Mouse (Mus musculus) MEL (cell line): ENCODE measurements around the gene Pnpla3. TPM values are rescaled to one million over a fixed set of nuclear protein-coding genes. Genes with fewer than 3 reads are reported as not detected.

Source experiments
- DNase-seq: peaks from one replicate; pipeline ENCODE4 v3.0.0; 2011; ENCODE audit warnings: low read depth, low spot score
- H3K27ac ChIP-seq: 2 replicates; pipeline ENCODE4 v1.5.1; 2012; ENCODE audit warnings: low read depth, mild to moderate bottlenecking, control low read depth, low read length, moderate library complexity; ENCODE audit not compliant: control insufficient read depth
- H3K27me3 ChIP-seq, 2 experiments: fragments of 150-350 bp in 1 of 2; sonication (generic) in 1 of 2; 2 replicates each; pipeline ENCODE4 v1.6.1; 2012; ENCODE audit warnings: low read length in 2 of 2, mild to moderate bottlenecking in 2 of 2, improper control_type of control experiment in 1 of 2, moderate library complexity in 1 of 2; ENCODE audit not compliant: insufficient read depth in 2 of 2, control insufficient read depth in 1 of 2
- H3K36me3 ChIP-seq, 2 experiments: 2 replicates each; pipeline ENCODE4 v1.6.1; 2012 to 2014; ENCODE audit warnings: low read length in 2 of 2, improper control_type of control experiment in 1 of 2, inconsistent platforms in 1 of 2, mild to moderate bottlenecking in 1 of 2; ENCODE audit not compliant: insufficient read depth in 2 of 2, control insufficient read depth in 1 of 2
- H3K4me1 ChIP-seq, 2 experiments: fragments of 150-350 bp in 1 of 2; sonication (generic) in 1 of 2; 2 replicates each; pipeline ENCODE4 v1.6.1; 2012; ENCODE audit warnings: low read length in 2 of 2, improper control_type of control experiment in 1 of 2, mild to moderate bottlenecking in 1 of 2; ENCODE audit not compliant: insufficient read depth in 2 of 2, control insufficient read depth in 1 of 2
- H3K4me3 ChIP-seq, 2 experiments: fragments of 150-350 bp in 1 of 2; sonication (generic) in 1 of 2; 2 replicates each; pipeline ENCODE4 v1.5.1; 2012; ENCODE audit warnings: low read depth in 2 of 2, low read length in 2 of 2, mild to moderate bottlenecking in 2 of 2, moderate library complexity in 2 of 2, control low read depth in 1 of 2, improper control_type of control experiment in 1 of 2; ENCODE audit not compliant: control insufficient read depth in 1 of 2, insufficient read depth in 1 of 2
- H3K79me2 ChIP-seq: 2 replicates; pipeline ENCODE4 v1.6.1; 2012; ENCODE audit warnings: mild to moderate bottlenecking, low read length, moderate library complexity; ENCODE audit not compliant: control insufficient read depth, poor library complexity, insufficient read depth
- H3K9ac ChIP-seq: 2 replicates; pipeline ENCODE4 v1.6.1; 2012; ENCODE audit warnings: low read depth, mild to moderate bottlenecking, control low read depth, low read length, moderate library complexity; ENCODE audit not compliant: control insufficient read depth, poor library complexity, severe bottlenecking
- H3K9me3 ChIP-seq: fragments of 150-350 bp; sonication (generic); replicated peaks from 2 replicates; pipeline ENCODE4 v1.6.1; 2012; ENCODE audit warnings: mild to moderate bottlenecking, low read length, improper control_type of control experiment, moderate library complexity; ENCODE audit not compliant: insufficient read depth
- BHLHE40 ChIP-seq: IDR thresholded peaks from 2 replicates; pipeline ENCODE4 v1.6.1; 2012; ENCODE audit warnings: low read depth, mild to moderate bottlenecking, inconsistent platforms, low read length, improper control_type of control experiment, borderline replicate concordance
- CTCF ChIP-seq, 3 experiments: IDR thresholded peaks in 2 of 3; conservative IDR thresholded peaks in 1 of 3; 2 replicates each; pipeline ENCODE4 v1.5.1; 2011 to 2012; ENCODE audit warnings: low read length in 3 of 3, low read depth in 2 of 3, mild to moderate bottlenecking in 2 of 3, improper control_type of control experiment in 1 of 3, inconsistent platforms in 1 of 3, mixed read lengths in 1 of 3, moderate library complexity in 1 of 3; ENCODE audit not compliant: control insufficient read depth in 1 of 3, insufficient read depth in 1 of 3, poor library complexity in 1 of 3, severe bottlenecking in 1 of 3
- E2F4 ChIP-seq: IDR thresholded peaks from 2 replicates; pipeline ENCODE4 v1.6.1; 2011; ENCODE audit warnings: low read depth, low read length, improper control_type of control experiment, borderline replicate concordance
- HCFC1 ChIP-seq: IDR thresholded peaks from 2 replicates; pipeline ENCODE4 v1.6.1; 2012; ENCODE audit warnings: low read depth, mild to moderate bottlenecking, inconsistent platforms, low read length, improper control_type of control experiment, moderate library complexity
- KAT2A ChIP-seq: conservative IDR thresholded peaks from 2 replicates; pipeline ENCODE4 v1.6.1; 2012; ENCODE audit warnings: low read depth, low read length, improper control_type of control experiment, inconsistent platforms
- MYB ChIP-seq: IDR thresholded peaks from 2 replicates; pipeline ENCODE4 v1.6.1; 2011; ENCODE audit warnings: mild to moderate bottlenecking, low read depth, low read length, improper control_type of control experiment
- MYC ChIP-seq: IDR thresholded peaks from 2 replicates; pipeline ENCODE4 v1.6.1; 2011; ENCODE audit warnings: low read depth, mild to moderate bottlenecking, low read length, improper control_type of control experiment, moderate library complexity
- NELFE ChIP-seq: IDR thresholded peaks from 2 replicates; pipeline ENCODE4 v1.6.1; 2011; ENCODE audit warnings: low read depth, low read length, improper control_type of control experiment
- POLR2AphosphoS2 ChIP-seq: IDR thresholded peaks from 2 replicates; pipeline ENCODE4 v1.6.1; 2011; ENCODE audit warnings: low read length, improper control_type of control experiment
- RAD21 ChIP-seq: IDR thresholded peaks from 2 replicates; pipeline ENCODE4 v1.6.1; 2011; ENCODE audit warnings: mild to moderate bottlenecking, low read depth, low read length, improper control_type of control experiment
- RCOR1 ChIP-seq: IDR thresholded peaks from 2 replicates; pipeline ENCODE4 v1.6.1; 2012; ENCODE audit warnings: low read depth, mild to moderate bottlenecking, inconsistent platforms, low read length, improper control_type of control experiment
- SMC3 ChIP-seq: IDR thresholded peaks from 2 replicates; pipeline ENCODE4 v1.6.1; 2011; ENCODE audit warnings: low read depth, low read length, improper control_type of control experiment
- ZC3H11A ChIP-seq: IDR thresholded peaks from 2 replicates; pipeline ENCODE4 v1.6.1; 2012; ENCODE audit warnings: low read depth, mild to moderate bottlenecking, inconsistent platforms, low read length, improper control_type of control experiment
- polyA plus RNA-seq, 2 experiments: library from polyadenylated mRNA; stranded (reverse) in 1 of 2; unstranded in 1 of 2; fragments of >175 nt in 1 of 2; fragments of >200 nt in 1 of 2; gene quantifications; 2 replicates each; pipeline versions ENCODE4 v1.2.1 to v1.2.4; 2012; ENCODE audit warnings: low replicate concordance in 2 of 2, low read depth in 1 of 2; ENCODE audit not compliant: insufficient read length in 2 of 2, insufficient read depth in 1 of 2, missing spikeins in 1 of 2
- total RNA-seq: library from RNA; depleted of rRNA; stranded (reverse); fragments of 300-350 nt; gene quantifications from 2 replicates; pipeline ENCODE4 v1.2.3, GENCODE M21; 2012

Pnpla3 gene
- total and polyA plus RNA-seq, 3 experiments, result not detected

- TF ChIP-seq ZC3H11A (peak; percentile 69), SMC3 (peak; percentile 76), HCFC1 (no peak), KAT2A (no peak), E2F4 (no peak), POLR2AphosphoS2 (no peak), MYC (0 out of 2 replicates have a peak, but pooled peaks have one; percentile 15), CTCF (IDR thresholded peaks at IDR 0.05 in 2 of 3, conservative IDR thresholded peaks at IDR 0.05 in 1 of 3; ENCODE audit: control insufficient read depth in 1 of 3, insufficient read depth in 1 of 3, low read depth in 2 of 3, low read length in 3 of 3, poor library complexity in 1 of 3, severe bottlenecking in 1 of 3) (peak; percentile 91 to 98 (median 93)), RAD21 (peak; percentile 87), MYB (no peak), NELFE (no peak)
Measured at GRCm38 (mm10) chr15:84212031-84212755, 44.6 kb downstream of the Pnpla3 start (continued).

- Histone ChIP-seq H3K79me2 (no peaks in the 10 kb centered on the region), H3K27me3 (no peaks in the 10 kb centered on the region), H3K36me3 (peaks cover 0 to 22% of the 10 kb centered on the region in 2 experiments; a peak in 2 of 4 replicates), H3K9ac (no peak overlapping the region), H3K9me3 (no peaks in the 10 kb centered on the region), H3K4me3 (no peak overlapping the region), H3K4me1 (peaks cover 8 to 24% of the 10 kb centered on the region in 2 experiments), H3K27ac (no peak overlapping the region)
- DNase-seq, result no peak
- no peak for TF ChIP-seq HCFC1
- no peak for TF ChIP-seq CTCF (IDR thresholded peaks at IDR 0.05 in 2 of 3, conservative IDR thresholded peaks at IDR 0.05 in 1 of 3; ENCODE audit: control insufficient read depth in 1 of 3, insufficient read depth in 1 of 3, low read depth in 2 of 3, low read length in 3 of 3, poor library complexity in 1 of 3, severe bottlenecking in 1 of 3)
- TF ChIP-seq BHLHE40, result no peak
Measured at GRCm38 (mm10) chr15:84212756-84213105, 45.1 kb downstream of the Pnpla3 start.

GRCm38 (mm10) chr15:84213162-84213739, 45.6 kb downstream of the Pnpla3 start:
- Histone ChIP-seq H3K4me1 (peaks cover 11 to 26% of the 10 kb centered on the region in 2 experiments), H3K27ac (no peak overlapping the region), H3K4me3 (no peak overlapping the region), H3K36me3 (peaks cover 0 to 23% of the 10 kb centered on the region in 2 experiments; a peak in 2 of 4 replicates), H3K27me3 (no peaks in the 10 kb centered on the region), H3K9ac (no peak overlapping the region), H3K79me2 (no peaks in the 10 kb centered on the region), H3K9me3 (no peaks in the 10 kb centered on the region)
- no peak for DNase-seq
- TF ChIP-seq RCOR1 (no peak), MYC (no peak), E2F4 (no peak)
